Mouse (Mus musculus) hindbrain, embryonic 16.5 days (tissue): Measurements from ENCODE around the gene Khk. TPM values are rescaled to one million over a fixed set of nuclear protein-coding genes. Genes with fewer than 3 reads are reported as not detected.
A peak's percentile ranks its signal among the peaks of the same experiment; 100 is the strongest.

Source experiments
- ATAC-seq: fragments of 200-750 bp; cut with Nextera tagmentation; 2 replicates; pipeline ENCODE4 v1.8.0; 2017; ENCODE audit warnings: moderate TSS enrichment, moderate library complexity
- H3K27ac ChIP-seq: fragments of 300-500 bp; sonication (generic); 2 replicates; pipeline ENCODE4 v1.5.1; 2014; ENCODE audit warnings: low read depth, mild to moderate bottlenecking, control low read depth, low read length, moderate library complexity
- H3K27me3 ChIP-seq: fragments of 300-500 bp; sonication (generic); replicated peaks from 2 replicates; pipeline ENCODE4 v1.6.1; 2014; ENCODE audit warnings: low read length; ENCODE audit not compliant: control insufficient read depth, insufficient read depth
- H3K36me3 ChIP-seq: fragments of 300-500 bp; sonication (generic); 2 replicates; pipeline ENCODE4 v1.6.1; 2014; ENCODE audit warnings: mild to moderate bottlenecking, low read length, moderate library complexity, mixed read lengths; ENCODE audit not compliant: control insufficient read depth, insufficient read depth
- H3K4me1 ChIP-seq: fragments of 300-500 bp; sonication (generic); 2 replicates; pipeline ENCODE4 v1.6.1; 2014; ENCODE audit warnings: low read depth, low read length; ENCODE audit not compliant: control insufficient read depth, insufficient read depth
- H3K4me2 ChIP-seq: fragments of 300-500 bp; sonication (generic); 2 replicates; pipeline ENCODE4 v1.6.1; 2014; ENCODE audit warnings: mild to moderate bottlenecking, low read length, control low read depth, moderate library complexity
- H3K4me3 ChIP-seq: fragments of 300-500 bp; sonication (generic); 2 replicates; pipeline ENCODE4 v1.5.1; 2014; ENCODE audit warnings: mild to moderate bottlenecking, low read length, control low read depth, moderate library complexity
- H3K9ac ChIP-seq: fragments of 300-500 bp; sonication (generic); 2 replicates; pipeline ENCODE4 v1.6.1; 2014; ENCODE audit warnings: low read depth, mild to moderate bottlenecking, control low read depth, low read length, moderate library complexity
- H3K9me3 ChIP-seq: fragments of 300-500 bp; sonication (generic); 2 replicates; pipeline ENCODE4 v1.6.1; 2014; ENCODE audit warnings: mild to moderate bottlenecking, low read length, moderate library complexity; ENCODE audit not compliant: control insufficient read depth
- WGBS: fragments of 180-500 bp; shearing (Covaris S2); extraction: QIAGEN DNeasy Blood & Tissue Kit; methylation state at CpG from one replicate; pipeline ENCODE4 v1.1.7; 2014; 5-methylcytosine and 5-hydroxymethylcytosine counted together
- polyA plus RNA-seq: library from polyadenylated mRNA; unstranded; fragments of >200 nt; fragmentation: Nextera tagmentation; extraction: Ambion mirVana; gene quantifications from 2 replicates; pipeline ENCODE4 v1.2.1, GENCODE M21; 2015

Gene Khk
- polyA plus RNA-seq, 1 experiment from 2014 or later = 13.7 TPM

DNA sequence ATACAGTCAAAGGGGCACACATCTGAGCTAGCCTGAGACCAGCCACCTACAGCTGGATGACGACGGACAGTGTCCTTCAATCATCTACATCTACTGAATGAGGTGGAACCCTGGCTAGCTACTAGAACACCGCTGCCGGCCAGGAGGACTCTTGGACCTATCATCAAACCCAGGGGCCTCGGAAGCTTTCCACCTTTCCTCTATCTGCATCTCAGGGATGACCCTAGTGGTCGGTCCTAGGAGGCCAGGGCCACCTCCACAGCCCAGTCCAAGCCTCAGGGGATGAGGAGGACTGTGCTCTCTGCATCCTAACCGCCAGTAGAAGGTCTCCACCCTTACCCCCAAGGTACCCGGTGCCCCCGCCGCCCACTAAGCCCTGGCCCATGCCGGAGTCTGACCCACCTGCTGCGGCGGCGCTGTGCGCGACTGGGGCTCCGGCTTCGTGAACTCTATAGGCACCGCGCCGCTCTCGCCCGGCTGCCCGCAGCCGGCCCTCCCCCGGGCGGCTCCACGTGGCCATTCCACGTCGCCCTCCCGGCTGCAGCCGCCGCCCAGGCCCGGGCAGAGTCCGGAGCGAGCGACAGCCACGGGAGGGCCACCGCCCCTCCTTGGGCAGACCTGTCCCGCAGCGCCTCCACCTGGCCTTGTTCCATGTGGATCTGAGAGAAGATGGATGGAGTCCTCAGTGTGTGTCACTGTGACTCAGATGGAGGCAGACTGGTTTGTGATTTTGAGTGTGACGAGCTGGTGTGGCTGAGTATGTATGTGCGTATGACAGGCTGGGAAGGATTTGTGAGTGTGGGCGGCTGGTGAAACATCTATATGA, 23.9 kb downstream of the Khk start, which contains the start of gene Cgref1:
Gene Cgref1 (minus strand): TSS at position 636 of the 826 bp plus-strand sequence.
- Histone ChIP-seq H3K36me3 (no peaks in the 10 kb centered on the region), H3K4me1 (peaks cover 7% of the 10 kb centered on the region), H3K27ac (peak within 1 kb of the TSS; percentile 64), H3K4me3 (peak within 1 kb of the TSS; percentile 67), H3K27me3 (no peaks in the 10 kb centered on the region), H3K9ac (peak within 1 kb of the TSS; percentile 89), H3K9me3 (no peaks in the 10 kb centered on the region), H3K4me2 (peak within 1 kb of the TSS; percentile 93)
- WGBS = 5% methylated on average over 32 of the region's 44 CpGs
- peak; percentile 79 for ATAC-seq

DNA sequence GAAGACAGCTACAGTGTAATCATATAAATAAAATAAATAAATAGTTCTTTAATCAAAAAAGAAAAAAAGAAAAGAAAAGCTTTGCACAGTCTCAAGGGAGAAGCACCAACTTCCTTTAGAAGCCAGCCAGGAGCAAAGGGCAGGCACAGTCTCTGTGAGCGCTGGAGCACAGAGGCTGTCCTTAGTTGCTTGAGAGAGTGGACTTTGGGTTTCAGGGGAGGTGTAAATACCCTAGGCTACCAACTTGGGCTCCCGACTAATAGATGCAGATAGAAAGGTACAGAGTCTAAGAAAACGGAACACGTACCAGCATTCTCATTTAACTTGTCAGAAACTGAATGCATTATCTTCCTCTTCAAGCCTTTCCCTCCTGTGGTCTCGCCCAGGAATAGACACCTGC, 27.4 kb downstream of the Khk start:
- Histone ChIP-seq H3K27me3 (no peaks in the 10 kb centered on the region), H3K9me3 (no peaks in the 10 kb centered on the region), H3K4me2 (no peak overlapping the region), H3K36me3 (peaks cover 3% of the 10 kb centered on the region; the same call in 1 of the 2 replicates), H3K4me1 (peaks cover 14% of the 10 kb centered on the region), H3K4me3 (no peak overlapping the region), H3K9ac (no peak overlapping the region), H3K27ac (no peak overlapping the region)
- WGBS = 82% methylated on average over 5 of the region's 5 CpGs
- no peak for ATAC-seq

DNA sequence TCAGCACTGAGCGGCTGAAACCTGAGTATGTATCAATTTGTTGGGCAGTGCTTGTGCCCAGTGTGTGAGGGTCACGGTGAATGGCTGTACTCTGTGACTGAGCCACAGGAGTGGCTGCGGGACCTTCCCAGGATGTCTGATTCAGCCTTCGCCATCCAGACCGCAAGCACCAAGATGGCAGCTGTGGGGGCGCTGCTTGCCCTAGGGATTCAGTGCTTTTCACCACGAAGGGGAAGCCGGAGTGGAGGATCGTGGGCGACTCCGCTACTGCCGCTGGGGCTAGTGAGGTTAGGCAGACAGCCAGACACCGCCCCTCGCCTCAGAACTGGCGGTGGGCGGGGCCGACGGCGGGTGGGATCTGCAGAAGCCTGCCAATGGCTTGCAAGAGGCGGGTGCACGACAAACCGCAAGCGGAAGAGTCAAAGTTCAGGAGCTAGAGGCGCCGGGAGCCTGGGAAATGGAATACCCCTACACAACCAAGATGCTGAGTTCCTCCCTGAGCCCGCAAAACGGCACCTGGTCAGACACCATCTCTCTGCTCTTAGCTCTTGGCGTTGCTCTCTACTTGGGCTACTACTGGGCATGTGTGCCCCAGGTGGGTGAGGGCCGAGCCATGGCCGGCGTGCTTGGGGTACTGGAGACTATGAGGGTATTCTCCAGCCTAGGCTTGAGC, 28.6 kb downstream of the Khk start:
- peak overlapping the region; percentile 71 for H3K9ac ChIP-seq
- H3K36me3 ChIP-seq = peaks cover 12% of the 10 kb centered on the region
- WGBS = under 1% methylated on average over 30 of the region's 31 CpGs
- peaks cover 12% of the 10 kb centered on the region for H3K4me1 ChIP-seq
- peak overlapping the region; percentile 52 for H3K4me3 ChIP-seq
- no peaks in the 10 kb centered on the region for H3K27me3 ChIP-seq
- H3K4me2 ChIP-seq = peak overlapping the region; percentile 93
- peak; percentile 85 for ATAC-seq
- H3K27ac ChIP-seq = peak overlapping the region; percentile 78
- no peaks in the 10 kb centered on the region for H3K9me3 ChIP-seq

DNA sequence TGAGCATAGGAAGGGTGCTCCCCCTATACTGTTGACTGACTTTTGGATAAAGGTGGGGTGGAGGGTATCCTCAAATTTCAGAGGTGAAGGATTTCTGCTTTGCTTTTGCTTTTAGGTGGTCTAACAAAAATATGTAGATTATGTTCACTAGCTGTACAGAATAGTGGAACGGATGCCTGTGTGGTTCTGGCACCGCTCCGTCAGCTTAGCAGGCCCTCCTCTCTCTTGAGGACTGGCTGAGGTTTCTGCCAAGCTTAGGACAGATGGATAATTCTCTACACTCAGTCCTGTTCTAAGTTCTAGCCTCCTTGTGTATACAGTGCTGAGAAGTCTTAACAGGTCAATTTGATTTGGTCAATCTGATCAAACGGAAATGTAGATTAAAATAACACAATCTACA, 29.2 kb downstream of the Khk start:
- 54% methylated on average over 4 of the region's 4 CpGs for WGBS
- Histone ChIP-seq H3K36me3 (peaks cover 18% of the 10 kb centered on the region), H3K9ac (peak overlapping the region; percentile 71), H3K4me2 (peak overlapping the region; percentile 93), H3K27me3 (no peaks in the 10 kb centered on the region), H3K4me1 (peaks cover 12% of the 10 kb centered on the region), H3K4me3 (peak overlapping the region; percentile 52), H3K9me3 (no peaks in the 10 kb centered on the region), H3K27ac (peak overlapping the region; percentile 78)
- no peak for ATAC-seq

DNA sequence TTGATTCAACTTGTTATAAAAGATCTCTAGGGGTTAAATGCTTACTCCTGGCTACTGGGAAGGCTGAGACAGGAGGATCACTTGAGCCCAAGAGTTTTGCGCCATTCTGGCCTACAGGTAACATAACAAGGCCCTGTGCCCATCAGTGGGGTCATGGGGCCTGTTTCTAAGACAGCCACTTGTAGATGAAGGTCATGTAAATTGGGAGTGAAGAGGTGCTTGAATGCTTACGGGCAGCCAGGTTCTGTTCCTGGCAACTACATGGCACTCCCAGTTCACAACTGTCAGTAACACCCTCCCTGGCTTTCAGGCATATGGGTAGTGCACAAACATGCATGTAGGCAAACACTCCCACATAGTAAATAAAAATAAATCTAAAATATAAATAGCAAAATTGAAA, 29.7 kb downstream of the Khk start:
- Histone ChIP-seq H3K27ac (no peak overlapping the region), H3K36me3 (peaks cover 23% of the 10 kb centered on the region), H3K4me2 (no peak overlapping the region; the same call in 1 of the 2 replicates), H3K9me3 (no peaks in the 10 kb centered on the region), H3K9ac (no peak overlapping the region), H3K4me1 (peaks cover 10% of the 10 kb centered on the region), H3K27me3 (no peaks in the 10 kb centered on the region), H3K4me3 (no peak overlapping the region)
- 87% methylated on average over 2 of the region's 2 CpGs for WGBS
- ATAC-seq = no peak

DNA sequence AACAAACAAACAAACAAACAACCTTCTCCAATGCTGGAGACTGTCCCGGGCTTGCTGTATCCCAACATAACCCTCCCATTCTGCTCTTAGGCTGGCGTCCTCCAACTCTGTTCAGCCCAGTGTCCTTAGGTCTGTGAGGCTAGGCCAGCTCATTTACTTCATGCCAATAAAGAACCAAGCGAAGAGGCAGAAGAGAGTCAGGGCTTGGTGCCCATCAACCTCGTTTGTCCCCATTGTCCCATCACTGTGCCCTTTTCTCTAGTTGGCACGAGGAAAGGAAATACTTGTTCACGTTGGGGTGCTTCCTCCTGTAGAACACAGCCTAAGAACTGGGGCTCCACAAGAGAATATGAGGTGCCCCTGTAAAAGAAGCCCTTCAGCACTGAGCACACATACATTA, 30.5 kb downstream of the Khk start:
- Histone ChIP-seq H3K4me1 (peaks cover 8% of the 10 kb centered on the region), H3K9me3 (no peaks in the 10 kb centered on the region), H3K9ac (no peak overlapping the region), H3K27ac (no peak overlapping the region), H3K4me3 (no peak overlapping the region), H3K27me3 (no peaks in the 10 kb centered on the region), H3K4me2 (no peak overlapping the region), H3K36me3 (peaks cover 24% of the 10 kb centered on the region)
- ATAC-seq = no peak
- 79% methylated on average over 6 of the region's 6 CpGs for WGBS

DNA sequence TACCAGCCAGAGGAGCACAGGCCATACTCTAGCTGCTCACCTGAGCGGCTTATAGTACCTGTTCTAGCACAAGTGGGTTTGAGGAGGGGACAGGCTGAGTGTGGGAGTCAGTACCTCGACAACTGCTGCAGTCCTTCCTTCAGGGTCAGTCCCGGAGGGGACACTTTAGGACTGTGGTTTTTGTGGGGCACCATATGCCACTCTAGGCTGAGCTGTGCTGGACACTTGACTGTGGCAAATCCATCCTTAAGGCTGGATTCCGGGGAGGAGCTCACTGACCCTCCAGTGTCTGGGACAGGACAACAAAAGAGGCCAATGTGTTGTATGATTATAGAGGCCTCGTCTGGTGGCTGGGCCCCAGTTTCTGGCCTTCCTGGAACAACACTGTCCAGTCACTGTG, 31.3 kb downstream of the Khk start:
- peaks cover 24% of the 10 kb centered on the region for H3K36me3 ChIP-seq
- H3K27ac ChIP-seq = no peak overlapping the region
- 82% methylated on average over 5 of the region's 5 CpGs for WGBS
- no peak for ATAC-seq
- H3K27me3 ChIP-seq = no peaks in the 10 kb centered on the region
- no peak overlapping the region for H3K9ac ChIP-seq
- no peak overlapping the region for H3K4me2 ChIP-seq
- H3K9me3 ChIP-seq = no peaks in the 10 kb centered on the region
- H3K4me3 ChIP-seq = no peak overlapping the region
- peaks cover 10% of the 10 kb centered on the region for H3K4me1 ChIP-seq

DNA sequence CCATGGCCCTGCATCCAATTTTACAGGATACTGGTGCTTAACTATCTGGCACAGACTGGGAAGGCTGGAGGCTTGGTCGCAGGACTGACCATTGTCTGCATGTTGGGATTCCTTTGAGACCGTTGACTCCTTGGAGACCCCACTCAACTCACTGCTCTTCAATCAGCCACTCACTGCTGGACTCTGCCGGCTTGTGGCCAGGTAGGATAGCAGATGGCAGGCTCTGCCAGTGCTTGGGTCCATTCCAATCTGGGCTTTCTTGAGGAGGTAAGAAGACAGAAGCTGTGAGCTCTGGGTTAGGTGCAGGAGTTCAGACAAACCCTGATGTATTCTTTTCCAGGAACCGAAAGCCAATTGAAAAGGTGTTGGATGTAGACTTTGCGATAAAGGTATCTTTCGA, 32.8 kb downstream of the Khk start:
- Histone ChIP-seq H3K4me1 (peaks cover 25% of the 10 kb centered on the region), H3K9ac (no peak overlapping the region), H3K9me3 (no peaks in the 10 kb centered on the region), H3K36me3 (peaks cover 31% of the 10 kb centered on the region), H3K27me3 (no peaks in the 10 kb centered on the region), H3K4me2 (no peak overlapping the region), H3K27ac (no peak overlapping the region), H3K4me3 (no peak overlapping the region)
- WGBS = 87% methylated on average over 6 of the region's 6 CpGs
- ATAC-seq = no peak

DNA sequence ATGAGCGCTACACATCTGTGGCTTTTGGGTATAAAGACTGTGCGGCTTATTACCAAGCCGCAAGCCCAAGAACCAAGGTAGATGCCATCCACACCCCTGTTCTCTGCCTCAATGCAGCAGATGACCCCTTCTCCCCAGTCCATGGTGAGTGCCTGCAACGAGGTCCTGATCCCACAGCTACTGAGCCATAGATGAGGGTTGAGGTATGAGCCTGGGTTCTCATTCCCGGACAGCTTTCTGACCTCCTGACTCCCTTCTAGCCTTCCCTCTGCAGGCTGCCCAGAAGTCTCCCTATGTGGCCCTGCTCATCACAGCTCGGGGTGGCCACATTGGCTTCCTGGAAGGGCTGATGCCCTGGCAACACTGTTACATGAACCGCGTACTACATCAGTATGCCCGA, 33.3 kb downstream of the Khk start:
- no peak for ATAC-seq
- Histone ChIP-seq H3K27me3 (no peaks in the 10 kb centered on the region), H3K9ac (no peak overlapping the region), H3K4me3 (no peak overlapping the region), H3K9me3 (no peaks in the 10 kb centered on the region), H3K27ac (no peak overlapping the region), H3K4me1 (peaks cover 29% of the 10 kb centered on the region), H3K36me3 (peaks cover 31% of the 10 kb centered on the region), H3K4me2 (no peak overlapping the region)
- WGBS = 94% methylated on average over 9 of the region's 9 CpGs
